Mouse (Mus musculus): ENCODE measurements around the gene Aldh3b1. TPM values are rescaled to one million over a fixed set of nuclear protein-coding genes. Genes with fewer than 3 reads are reported as not detected.

Gene Aldh3b1
- polyA plus RNA-seq, 1 experiment from 2014 or later: 3.7 TPM

DNA sequence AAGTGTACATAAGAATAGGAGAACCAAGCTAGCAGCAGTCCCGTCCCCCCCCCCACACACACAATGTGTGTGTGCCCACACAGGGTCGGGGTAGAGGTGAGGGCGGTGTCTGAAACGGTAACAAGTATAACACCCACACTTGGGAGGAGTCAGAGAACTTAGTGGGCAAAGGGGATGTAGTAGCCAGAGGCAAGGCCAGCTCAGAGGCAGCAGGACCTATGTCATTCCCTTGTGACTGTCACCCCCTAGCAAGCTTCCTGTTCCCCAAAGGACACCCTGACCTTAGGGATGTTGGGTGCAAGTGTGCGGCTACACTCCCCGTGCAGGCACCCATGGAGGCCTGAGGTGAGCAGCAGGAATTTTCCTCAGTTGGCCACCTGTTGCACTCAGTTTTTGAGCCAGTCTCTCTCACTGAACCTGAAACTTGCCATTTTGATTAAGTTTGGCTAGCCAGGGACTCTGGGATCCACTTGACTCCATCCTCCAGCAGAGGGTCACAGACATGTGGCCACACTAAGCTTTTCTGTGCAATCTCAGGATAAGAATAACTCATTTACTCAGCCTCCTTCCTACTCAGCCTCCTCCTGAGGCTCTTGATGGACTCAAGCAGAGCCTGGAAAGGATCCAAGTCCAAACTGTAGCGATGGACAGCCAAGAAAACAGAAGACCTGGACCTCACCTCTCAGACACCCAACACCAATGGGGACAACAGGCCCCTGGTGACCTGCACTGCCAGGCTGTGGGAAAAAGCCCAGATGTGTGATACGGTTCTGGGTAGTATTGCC, 21.5 kb downstream of the Aldh3b1 start:
- no peak overlapping the region; the same call in 1 of the 2 replicates for H3K4me3 ChIP-seq (ENCODE audit: low read length)
- H3K9ac ChIP-seq (ENCODE audit: low read length): no peak overlapping the region
- H3K4me2 ChIP-seq (ENCODE audit: low read depth, low read length): peak overlapping the region; percentile 86
- ATAC-seq (replicated peaks; ENCODE audit: extremely low read depth, insufficient read depth, low FRiP score): no peak
- H3K27ac ChIP-seq (ENCODE audit: low read length): no peak overlapping the region
- peaks cover 26% of the 10 kb centered on the region for H3K4me1 ChIP-seq (ENCODE audit: control insufficient read depth, insufficient read depth, low read length)
- WGBS: 70% methylated on average over 8 of the region's 8 CpGs
- H3K9me3 ChIP-seq (replicated peaks; ENCODE audit: control insufficient read depth, low read length): no peaks in the 10 kb centered on the region
- peaks cover 29% of the 10 kb centered on the region for H3K36me3 ChIP-seq (ENCODE audit: control insufficient read depth, insufficient read depth)
- no peaks in the 10 kb centered on the region for H3K27me3 ChIP-seq (ENCODE audit: control insufficient read depth, insufficient read depth, low read length)

GRCm38 (mm10) chr19:3906795-3907786, 22.5 kb downstream of the Aldh3b1 start, which contains the start of gene Tcirg1:
TSS of gene Tcirg1 (minus strand) at chr19:3907133.
- H3K4me1 ChIP-seq (ENCODE audit: control insufficient read depth, insufficient read depth, low read length): peaks cover 25% of the 10 kb centered on the region
- H3K36me3 ChIP-seq (ENCODE audit: control insufficient read depth, insufficient read depth): peaks cover 34% of the 10 kb centered on the region
- WGBS: 5% methylated on average over 36 of the region's 36 CpGs
- peak within 1 kb of the TSS; percentile 86 for H3K4me2 ChIP-seq (ENCODE audit: low read depth, low read length)
- ATAC-seq (replicated peaks; ENCODE audit: extremely low read depth, insufficient read depth, low FRiP score): peak; percentile 89
- H3K4me3 ChIP-seq (ENCODE audit: low read length): peak within 1 kb of the TSS; percentile 73
- peak within 1 kb of the TSS; percentile 82 for H3K27ac ChIP-seq (ENCODE audit: low read length)
- H3K27me3 ChIP-seq (ENCODE audit: control insufficient read depth, insufficient read depth, low read length): no peaks in the 10 kb centered on the region
- H3K9ac ChIP-seq (ENCODE audit: low read length): peak within 1 kb of the TSS; percentile 81
- H3K9me3 ChIP-seq (replicated peaks; ENCODE audit: control insufficient read depth, low read length): no peaks in the 10 kb centered on the region

- Histone ChIP-seq H3K9ac (ENCODE audit: low read length) (peak overlapping the region; percentile 81), H3K27ac (ENCODE audit: low read length) (peak overlapping the region; percentile 82), H3K4me2 (ENCODE audit: low read depth, low read length) (peak overlapping the region; percentile 86), H3K9me3 (replicated peaks; ENCODE audit: control insufficient read depth, low read length) (no peaks in the 10 kb centered on the region), H3K4me3 (ENCODE audit: low read length) (peak overlapping the region; percentile 73), H3K4me1 (ENCODE audit: control insufficient read depth, insufficient read depth, low read length) (peaks cover 18% of the 10 kb centered on the region), H3K36me3 (ENCODE audit: control insufficient read depth, insufficient read depth) (peaks cover 34% of the 10 kb centered on the region), H3K27me3 (ENCODE audit: control insufficient read depth, insufficient read depth, low read length) (no peaks in the 10 kb centered on the region)
- ATAC-seq (replicated peaks; ENCODE audit: extremely low read depth, insufficient read depth, low FRiP score): 0 out of 2 replicates have a peak, but pooled peaks have one; percentile 4
- WGBS: 21% methylated on average over 10 of the region's 10 CpGs
These were observed 23.3 kb downstream of the Aldh3b1 start for GRCm38 (mm10) chr19:3906326-3906725.

- Histone ChIP-seq H3K4me2 (ENCODE audit: low read depth, low read length) (peak overlapping the region; percentile 86), H3K4me1 (ENCODE audit: control insufficient read depth, insufficient read depth, low read length) (peaks cover 18% of the 10 kb centered on the region), H3K9ac (ENCODE audit: low read length) (peak overlapping the region; percentile 63), H3K36me3 (ENCODE audit: control insufficient read depth, insufficient read depth) (peaks cover 30% of the 10 kb centered on the region), H3K27ac (ENCODE audit: low read length) (peak overlapping the region; percentile 82), H3K9me3 (replicated peaks; ENCODE audit: control insufficient read depth, low read length) (no peaks in the 10 kb centered on the region), H3K27me3 (ENCODE audit: control insufficient read depth, insufficient read depth, low read length) (no peaks in the 10 kb centered on the region), H3K4me3 (ENCODE audit: low read length) (peak overlapping the region; percentile 73)
- WGBS: 28% methylated on average over 6 of the region's 6 CpGs
- no peak; the same call in 1 of the 2 replicates for ATAC-seq (replicated peaks; ENCODE audit: extremely low read depth, insufficient read depth, low FRiP score)
These were observed 24.2 kb downstream of the Aldh3b1 start for GRCm38 (mm10) chr19:3905261-3905969.

- H3K27me3 ChIP-seq (ENCODE audit: control insufficient read depth, insufficient read depth, low read length): no peaks in the 10 kb centered on the region
- H3K9me3 ChIP-seq (replicated peaks; ENCODE audit: control insufficient read depth, low read length): no peaks in the 10 kb centered on the region
- ATAC-seq (replicated peaks; ENCODE audit: extremely low read depth, insufficient read depth, low FRiP score): no peak
- H3K4me3 ChIP-seq (ENCODE audit: low read length): no peak overlapping the region
- H3K4me1 ChIP-seq (ENCODE audit: control insufficient read depth, insufficient read depth, low read length): peaks cover 18% of the 10 kb centered on the region
- H3K9ac ChIP-seq (ENCODE audit: low read length): no peak overlapping the region
- peak overlapping the region; percentile 86 for H3K4me2 ChIP-seq (ENCODE audit: low read depth, low read length)
- H3K36me3 ChIP-seq (ENCODE audit: control insufficient read depth, insufficient read depth): peaks cover 20% of the 10 kb centered on the region
- no peak overlapping the region for H3K27ac ChIP-seq (ENCODE audit: low read length)
- WGBS: 71% methylated on average over 10 of the region's 10 CpGs
These were observed 25.3 kb downstream of the Aldh3b1 start for GRCm38 (mm10) chr19:3904363-3904675.

GRCm38 (mm10) chr19:3903648-3904362, 25.8 kb downstream of the Aldh3b1 start:
- Histone ChIP-seq H3K27me3 (ENCODE audit: control insufficient read depth, insufficient read depth, low read length) (no peaks in the 10 kb centered on the region), H3K4me1 (ENCODE audit: control insufficient read depth, insufficient read depth, low read length) (peaks cover 18% of the 10 kb centered on the region), H3K4me2 (ENCODE audit: low read depth, low read length) (no peak overlapping the region), H3K4me3 (ENCODE audit: low read length) (no peak overlapping the region), H3K9ac (ENCODE audit: low read length) (no peak overlapping the region), H3K36me3 (ENCODE audit: control insufficient read depth, insufficient read depth) (peaks cover 16% of the 10 kb centered on the region), H3K27ac (ENCODE audit: low read length) (no peak overlapping the region), H3K9me3 (replicated peaks; ENCODE audit: control insufficient read depth, low read length) (no peaks in the 10 kb centered on the region)
- WGBS: 81% methylated on average over 25 of the region's 25 CpGs
- no peak for ATAC-seq (replicated peaks; ENCODE audit: extremely low read depth, insufficient read depth, low FRiP score)

DNA sequence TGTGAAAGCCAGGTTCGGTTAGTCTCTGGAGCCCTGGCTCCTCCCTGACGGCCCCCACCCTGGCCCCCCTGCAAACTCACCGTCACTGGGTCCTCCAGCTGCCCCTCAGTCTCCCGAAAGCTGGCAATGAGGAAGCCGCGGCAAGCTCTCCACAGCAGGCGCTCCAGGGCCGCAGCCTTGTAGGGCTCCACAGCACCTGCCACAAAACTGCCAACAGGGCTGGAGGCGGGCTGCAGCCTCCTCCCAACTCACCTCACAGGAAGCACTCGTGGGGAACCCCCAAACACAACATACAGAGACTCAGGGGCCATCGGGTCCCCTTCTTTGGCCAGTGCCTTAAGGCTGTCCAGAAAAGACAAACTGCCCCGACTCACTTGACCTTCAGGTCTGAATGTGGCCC, 26.6 kb downstream of the Aldh3b1 start:
- Histone ChIP-seq H3K36me3 (ENCODE audit: control insufficient read depth, insufficient read depth) (peaks cover 9% of the 10 kb centered on the region), H3K4me2 (ENCODE audit: low read depth, low read length) (no peak overlapping the region), H3K27me3 (ENCODE audit: control insufficient read depth, insufficient read depth, low read length) (no peaks in the 10 kb centered on the region), H3K9me3 (replicated peaks; ENCODE audit: control insufficient read depth, low read length) (no peaks in the 10 kb centered on the region), H3K4me1 (ENCODE audit: control insufficient read depth, insufficient read depth, low read length) (peaks cover 18% of the 10 kb centered on the region), H3K27ac (ENCODE audit: low read length) (no peak overlapping the region), H3K9ac (ENCODE audit: low read length) (no peak overlapping the region), H3K4me3 (ENCODE audit: low read length) (no peak overlapping the region)
- ATAC-seq (replicated peaks; ENCODE audit: extremely low read depth, insufficient read depth, low FRiP score): no peak
- WGBS: 78% methylated on average over 12 of the region's 12 CpGs

DNA sequence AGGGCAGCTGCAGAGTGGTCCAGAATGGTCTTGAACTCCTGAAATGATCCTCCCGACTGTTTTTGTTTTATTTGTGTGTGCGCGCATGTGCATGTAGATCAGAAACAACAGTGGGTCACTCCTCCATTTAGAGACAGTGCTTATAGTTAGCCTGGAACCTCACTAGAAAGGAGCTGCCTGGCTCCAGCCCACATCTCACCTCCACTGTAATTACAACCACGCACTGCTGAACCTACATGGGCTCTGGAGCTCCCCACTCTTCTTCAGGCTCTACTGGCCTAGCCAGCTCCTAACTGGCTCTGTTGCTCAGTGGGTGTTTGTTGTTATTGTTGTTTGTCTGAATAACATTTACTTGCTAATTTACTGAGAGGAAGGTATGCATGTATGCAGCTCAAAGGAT, 30.0 kb downstream of the Aldh3b1 start:
- WGBS: 92% methylated on average over 4 of the region's 4 CpGs

More for the DNA sequence above, 30.0 kb downstream of the Aldh3b1 start:
- H3K4me1 ChIP-seq (ENCODE audit: control insufficient read depth, insufficient read depth, low read length): 0 out of 2 replicates have a peak, but pooled peaks cover 4% of the 10 kb centered on the region
- H3K4me2 ChIP-seq (ENCODE audit: low read depth, low read length): no peak overlapping the region
- H3K27ac ChIP-seq (ENCODE audit: low read length): no peak overlapping the region
- ATAC-seq (replicated peaks; ENCODE audit: extremely low read depth, insufficient read depth, low FRiP score): no peak
- H3K36me3 ChIP-seq (ENCODE audit: control insufficient read depth, insufficient read depth): peaks cover 15% of the 10 kb centered on the region
- H3K4me3 ChIP-seq (ENCODE audit: low read length): no peak overlapping the region
- H3K9ac ChIP-seq (ENCODE audit: low read length): no peak overlapping the region
- H3K9me3 ChIP-seq (replicated peaks; ENCODE audit: control insufficient read depth, low read length): no peaks in the 10 kb centered on the region
- H3K27me3 ChIP-seq (ENCODE audit: control insufficient read depth, insufficient read depth, low read length): no peaks in the 10 kb centered on the region
